Mouse (Mus musculus) liver, embryonic 14.5 days (tissue): ENCODE data around the gene Prpf18. TPM values are rescaled to one million over a fixed set of nuclear protein-coding genes. Genes with fewer than 3 reads are reported as not detected.

Experiments
- ATAC-seq: fragments of 200-750 bp; cut with Nextera tagmentation; 2 replicates; pipeline ENCODE4 v1.8.0; 2017; ENCODE audit warnings: moderate number of reproducible peaks, mild to moderate bottlenecking, moderate library complexity; ENCODE audit not compliant: insufficient read depth
- DNase-seq, 3 experiments: peaks; one replicate each; pipeline ENCODE4 v3.0.0-alpha.2; 2012 to 2013; ENCODE audit warnings: low read depth in 3 of 3, low spot score in 3 of 3
- H3K27ac ChIP-seq: fragments of 300-500 bp; sonication (generic); 2 replicates; pipeline ENCODE4 v1.5.1; 2014; ENCODE audit warnings: moderate library complexity, mild to moderate bottlenecking, control low read depth, inconsistent platforms
- H3K27me3 ChIP-seq: fragments of 300-500 bp; sonication (generic); 2 replicates; pipeline ENCODE4 v1.6.1; 2014; ENCODE audit warnings: mild to moderate bottlenecking, low read length, moderate library complexity; ENCODE audit not compliant: control insufficient read depth, insufficient read depth
- H3K36me3 ChIP-seq: fragments of 300-500 bp; sonication (generic); replicated peaks from 2 replicates; pipeline ENCODE4 v1.6.1; 2014; ENCODE audit warnings: low read depth; ENCODE audit not compliant: control insufficient read depth, insufficient read depth
- H3K4me1 ChIP-seq, 2 experiments: fragments of 200-500 bp in 1 of 2; fragments of 300-500 bp in 1 of 2; sonication (generic) in 1 of 2; replicated peaks; 2 replicates each; pipeline ENCODE4 v1.6.1; 2012 to 2014; ENCODE audit warnings: antibody characterized with exemption in 1 of 2, inconsistent platforms in 1 of 2, low read length in 1 of 2; ENCODE audit not compliant: control insufficient read depth in 2 of 2, insufficient read depth in 2 of 2
- H3K4me2 ChIP-seq: fragments of 300-500 bp; sonication (generic); 2 replicates; pipeline ENCODE4 v1.6.1; 2014; ENCODE audit warnings: low read depth, mild to moderate bottlenecking, control low read depth, moderate library complexity
- H3K4me3 ChIP-seq, 2 experiments: fragments of 200-500 bp in 1 of 2; fragments of 300-500 bp in 1 of 2; sonication (generic) in 1 of 2; 2 replicates each; pipeline ENCODE4 v1.5.1; 2012 to 2014; ENCODE audit warnings: low read depth in 2 of 2, low read length in 2 of 2, mild to moderate bottlenecking in 2 of 2, control low read depth in 1 of 2, inconsistent platforms in 1 of 2, moderate library complexity in 1 of 2; ENCODE audit not compliant: insufficient read depth in 1 of 2
- H3K9ac ChIP-seq: fragments of 300-500 bp; sonication (generic); replicated peaks from 2 replicates; pipeline ENCODE4 v1.6.1; 2014; ENCODE audit warnings: mild to moderate bottlenecking, control low read depth, moderate library complexity
- H3K9me3 ChIP-seq: fragments of 300-500 bp; sonication (generic); 2 replicates; pipeline ENCODE4 v1.6.1; 2016; ENCODE audit warnings: low read length, mixed read lengths; ENCODE audit not compliant: control insufficient read depth
- CTCF ChIP-seq: IDR thresholded peaks from 2 replicates; pipeline ENCODE4 v1.5.1; 2016; ENCODE audit warnings: antibody characterized with exemption, low read depth, control low read depth
- EP300 ChIP-seq: IDR thresholded peaks from 2 replicates; pipeline ENCODE4 v1.6.1; 2016; ENCODE audit warnings: antibody characterized with exemption, low read depth
- WGBS: fragments of 180-500 bp; shearing (Covaris S2); extraction: QIAGEN DNeasy Blood & Tissue Kit; methylation state at CpG from one replicate; pipeline ENCODE4 v1.1.7; 2014; ENCODE audit not compliant: insufficient replicate concordance; 5-methylcytosine and 5-hydroxymethylcytosine counted together
- polyA plus RNA-seq, 2 experiments: library from polyadenylated mRNA; depleted of rRNA in 1 of 2; stranded (reverse) in 1 of 2; unstranded in 1 of 2; fragments of >200 nt; fragmentation: Nextera tagmentation in 1 of 2; extraction: Ambion mirVana in 1 of 2; gene quantifications; 2 replicates each; pipeline versions ENCODE4 v1.2.1 to v1.2.3; 2012 to 2014

Gene Prpf18
- polyA plus RNA-seq, 2 experiments = 19.1 to 23.7 TPM

DNA sequence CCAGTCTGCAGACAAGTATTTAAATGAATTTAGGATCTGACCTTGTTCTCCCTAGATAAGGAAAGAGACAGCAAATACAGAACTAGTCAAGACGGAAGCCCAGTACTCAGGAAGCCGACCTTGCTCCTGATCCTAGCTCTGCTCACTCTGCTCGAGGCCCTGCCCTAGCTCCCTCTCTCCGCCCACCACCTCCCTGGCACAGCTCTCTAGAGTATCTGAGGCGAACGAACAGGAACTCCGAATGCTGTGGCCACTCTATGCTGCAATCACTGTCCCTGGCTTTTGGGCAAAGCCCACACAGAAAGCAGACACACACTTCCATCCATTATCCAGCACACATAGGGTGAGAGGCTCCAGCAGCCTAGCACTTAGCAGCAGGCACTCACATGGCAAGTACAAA lies 15.3 kb downstream of the Prpf18 start:
- H3K9ac ChIP-seq = no peak overlapping the region
- no peaks in the 10 kb centered on the region for H3K4me1 ChIP-seq
- no peak overlapping the region for H3K4me2 ChIP-seq
- no peaks in the 10 kb centered on the region for H3K9me3 ChIP-seq
- 74% methylated on average over 7 of the region's 7 CpGs for WGBS
- H3K27ac ChIP-seq = no peak overlapping the region
- ATAC-seq = no peak
- peaks cover 60% of the 10 kb centered on the region for H3K36me3 ChIP-seq
- DNase-seq = no peak
- TF ChIP-seq CTCF (no peak), EP300 (no peak)
- no peak overlapping the region for H3K4me3 ChIP-seq
- no peaks in the 10 kb centered on the region for H3K27me3 ChIP-seq

DNA sequence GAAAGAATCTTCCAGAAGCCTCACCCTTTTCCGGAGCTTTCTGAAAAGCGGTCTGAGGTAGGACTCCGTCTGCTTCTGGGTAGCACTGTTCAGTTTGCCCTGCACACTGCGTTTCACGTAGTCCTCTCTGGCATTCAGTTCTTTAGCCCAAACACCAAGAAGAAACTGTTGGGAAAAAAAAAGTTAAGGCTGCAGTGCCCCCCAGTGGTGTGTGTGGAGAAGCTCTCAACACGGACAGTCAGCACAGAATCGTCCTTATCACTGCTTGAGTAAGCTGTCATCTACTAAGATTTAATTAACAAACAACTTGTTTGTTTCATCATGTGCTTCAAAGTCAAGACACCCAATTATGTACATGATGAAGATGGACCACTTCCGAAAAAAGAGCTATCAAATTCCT lies 16.1 kb downstream of the Prpf18 start:
- ATAC-seq = no peak
- DNase-seq = no peak
- Histone ChIP-seq H3K4me1 (no peaks in the 10 kb centered on the region), H3K36me3 (peaks cover 55% of the 10 kb centered on the region), H3K4me3 (no peak overlapping the region), H3K9me3 (no peaks in the 10 kb centered on the region), H3K27me3 (no peaks in the 10 kb centered on the region), H3K27ac (no peak overlapping the region), H3K9ac (no peak overlapping the region), H3K4me2 (no peak overlapping the region)
- WGBS = 85% methylated on average over 8 of the region's 8 CpGs
- TF ChIP-seq CTCF (peak; percentile 41; the same call in 1 of the 2 replicates), EP300 (no peak)

DNA sequence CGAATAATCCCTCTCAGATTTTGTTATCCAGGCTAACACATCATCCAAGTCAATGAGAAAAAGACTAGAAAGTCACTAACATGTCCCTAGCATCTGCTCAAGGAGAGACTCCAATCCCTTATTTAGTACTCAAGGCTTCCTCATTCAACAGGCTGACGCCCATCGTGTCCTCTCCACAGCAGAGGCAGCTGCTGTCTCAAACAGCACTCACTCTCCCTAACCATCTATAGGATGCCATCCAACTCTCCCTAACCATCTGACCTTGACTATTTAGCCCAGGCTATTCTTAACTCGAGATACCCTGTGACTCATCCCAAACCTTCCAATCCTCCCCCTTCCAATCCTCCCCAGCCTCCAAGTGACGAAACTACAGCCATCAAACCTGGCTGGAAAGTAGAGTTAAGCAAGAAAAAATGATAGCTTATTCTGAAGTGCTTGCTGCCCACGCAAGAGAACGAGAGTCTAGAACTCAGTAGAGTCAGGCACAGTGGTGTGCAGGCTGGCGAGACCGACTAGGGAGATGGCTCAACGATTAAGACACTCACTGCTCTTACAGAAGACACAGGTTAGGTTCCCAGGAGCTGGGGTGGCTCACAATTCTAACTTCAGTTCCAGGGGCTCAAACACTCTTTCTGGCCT lies 21.6 kb downstream of the Prpf18 start:
- WGBS = 87% methylated on average over 10 of the region's 10 CpGs
- TF ChIP-seq CTCF (no peak), EP300 (no peak)
- no peak for DNase-seq
- no peaks in the 10 kb centered on the region for H3K9me3 ChIP-seq
- H3K27ac ChIP-seq = no peak overlapping the region
- H3K27me3 ChIP-seq = no peaks in the 10 kb centered on the region
- no peak overlapping the region for H3K4me3 ChIP-seq
- no peaks in the 10 kb centered on the region for H3K4me1 ChIP-seq
- no peak overlapping the region for H3K9ac ChIP-seq
- no peak overlapping the region for H3K4me2 ChIP-seq
- peaks cover 24% of the 10 kb centered on the region for H3K36me3 ChIP-seq
- no peak for ATAC-seq

DNA sequence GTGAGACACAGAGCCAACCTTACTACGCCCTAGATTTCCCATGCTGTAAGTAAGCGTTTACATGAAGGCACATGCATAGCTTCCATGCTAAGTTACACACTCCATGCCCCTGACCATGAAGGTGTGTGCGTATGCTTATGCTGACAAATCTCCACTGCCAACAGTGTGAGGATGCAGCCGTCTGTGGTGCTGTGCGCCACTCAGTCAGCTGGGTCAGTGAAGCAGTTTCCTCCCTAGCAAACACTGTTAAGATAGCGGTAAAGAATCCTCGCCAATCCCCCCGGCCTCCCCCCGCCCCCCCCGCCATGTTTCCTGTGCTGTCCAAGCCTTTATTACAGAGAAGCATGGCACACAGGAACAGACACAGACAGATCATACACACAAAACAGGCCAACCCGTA lies 22.4 kb downstream of the Prpf18 start:
- H3K9ac ChIP-seq = no peak overlapping the region
- H3K4me1 ChIP-seq = no peaks in the 10 kb centered on the region
- WGBS = 67% methylated on average over 11 of the region's 11 CpGs
- no peaks in the 10 kb centered on the region for H3K9me3 ChIP-seq
- TF ChIP-seq CTCF (no peak), EP300 (no peak)
- peaks cover 16% of the 10 kb centered on the region for H3K36me3 ChIP-seq
- no peak for DNase-seq
- no peak overlapping the region for H3K27ac ChIP-seq
- H3K4me2 ChIP-seq = no peak overlapping the region
- H3K27me3 ChIP-seq = no peaks in the 10 kb centered on the region
- no peak for ATAC-seq
- H3K4me3 ChIP-seq = no peak overlapping the region

DNA sequence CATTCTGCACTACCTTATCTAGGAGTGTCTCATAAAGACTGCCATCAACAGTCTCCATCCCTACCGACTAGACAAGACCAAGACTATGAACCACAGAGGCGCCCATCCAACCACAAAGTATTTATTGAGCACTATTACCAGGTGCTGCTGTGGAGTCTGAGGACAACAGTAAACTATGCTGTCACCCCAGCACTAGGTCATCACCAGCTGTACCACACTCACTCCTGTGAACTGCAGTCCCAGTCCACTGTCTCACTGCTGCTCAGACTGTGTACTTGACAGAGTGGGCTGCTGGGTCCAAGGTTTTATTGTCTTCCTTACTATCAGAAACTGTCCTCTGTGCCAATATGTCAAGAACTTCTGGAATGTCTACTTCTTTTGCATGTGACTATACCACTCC lies 23.0 kb downstream of the Prpf18 start:
- no peak overlapping the region for H3K4me2 ChIP-seq
- no peak for ATAC-seq
- DNase-seq = no peak
- TF ChIP-seq EP300 = no peak
- 62% methylated on average over 2 of the region's 2 CpGs for WGBS
- no peaks in the 10 kb centered on the region for H3K4me1 ChIP-seq
- no peak overlapping the region for H3K9ac ChIP-seq
- H3K9me3 ChIP-seq = no peaks in the 10 kb centered on the region
- peaks cover 15% of the 10 kb centered on the region for H3K36me3 ChIP-seq
- H3K27me3 ChIP-seq = no peaks in the 10 kb centered on the region
- H3K27ac ChIP-seq = no peak overlapping the region
- no peak overlapping the region for H3K4me3 ChIP-seq
